Comparison of ENCODE assay signal across 33 mouse cellular contexts in the genomic region with DNA sequence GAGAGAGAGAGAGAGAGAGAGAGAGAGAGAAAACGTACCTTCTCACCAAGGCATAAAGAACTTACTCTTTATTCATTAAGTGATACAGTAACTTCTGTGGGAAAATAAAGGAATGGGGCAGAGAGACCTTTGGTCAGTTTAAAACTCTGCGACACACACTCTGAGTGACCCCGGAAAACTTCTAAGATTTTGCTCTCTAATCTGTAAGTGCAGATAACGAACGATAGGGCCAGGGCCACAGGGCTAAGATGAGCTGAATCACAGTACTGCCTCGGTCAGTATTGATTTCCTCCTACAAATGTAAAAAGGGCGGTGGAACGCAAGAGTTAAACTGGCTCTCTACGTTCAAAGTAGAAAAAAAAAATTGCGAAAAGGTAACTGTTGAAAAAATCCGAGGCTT. TPM values are rescaled to one million over a fixed set of nuclear protein-coding genes. Genes with fewer than 3 reads are reported as not detected.
A peak's percentile ranks its signal among the peaks of the same experiment; 100 is the strongest.
DNase-seq lines count a peak whose midpoint lies in the region; ATAC-seq lines count a peak whose summit lies in the region.
"Had no signal": no experiment of that assay in that cellular context is flagged by ENCODE, and none has a peak within 500 bp of the region (broad histone marks: within the 10 kb centered on the region; RNA-seq: fewer than 3 reads in every experiment).

No protein-coding gene starts in this region.

- no peak overlapping the region for H3K4me2 ChIP-seq in intestine, embryonic 16.5 days (ENCODE audit: low read depth, low read length)
- H3K4me2 ChIP-seq in stomach, embryonic 15.5 days: no peak overlapping the region
- H3K4me2 ChIP-seq: embryonic facial prominence, embryonic 13.5 days; forebrain, embryonic 12.5 days; forebrain, embryonic 15.5 days; heart, embryonic 13.5 days; hindbrain, embryonic 12.5 days; hindbrain, embryonic 15.5 days had no signal

- H3K9ac ChIP-seq in intestine, embryonic 16.5 days (ENCODE audit: low read depth, low read length): no peak overlapping the region
- no peak overlapping the region for H3K9ac ChIP-seq in stomach, embryonic 15.5 days
- H3K9ac ChIP-seq: embryonic facial prominence, embryonic 13.5 days; forebrain, embryonic 12.5 days; forebrain, embryonic 15.5 days; heart, embryonic 13.5 days; hindbrain, embryonic 12.5 days; hindbrain, embryonic 15.5 days had no signal

- H3K27me3 ChIP-seq in intestine, embryonic 16.5 days (replicated peaks; ENCODE audit: control insufficient read depth, insufficient read depth, low read length): no peaks in the 10 kb centered on the region
- no peaks in the 10 kb centered on the region for H3K27me3 ChIP-seq in stomach, embryonic 15.5 days (replicated peaks)
- H3K27me3 ChIP-seq: CH12.LX; embryonic facial prominence, embryonic 13.5 days; forebrain, embryonic 12.5 days; forebrain, embryonic 15.5 days; heart, embryonic 13.5 days; hindbrain, embryonic 12.5 days; hindbrain, embryonic 15.5 days had no signal

- intact Hi-C loops in heart, postnatal 36 days (cut with DNase I): no loop called here

- no peaks in the 10 kb centered on the region for H3K36me3 ChIP-seq in intestine, embryonic 16.5 days (ENCODE audit: control insufficient read depth, insufficient read depth, low read length)
- no peaks in the 10 kb centered on the region for H3K36me3 ChIP-seq in stomach, embryonic 15.5 days
- H3K36me3 ChIP-seq: embryonic facial prominence, embryonic 10.5 days; embryonic facial prominence, embryonic 13.5 days; forebrain, embryonic 12.5 days; forebrain, embryonic 15.5 days; G1E; heart, embryonic 13.5 days; hindbrain, embryonic 12.5 days; hindbrain, embryonic 15.5 days had no signal

- peak; percentile 17 for DNase-seq in heart, adult 11 months
- no peak for DNase-seq in heart, postnatal 36 days
- no peak for DNase-seq in cerebellum, postnatal 36 days
- DNase-seq: adrenal gland, postnatal 14 days; cerebellum, adult 11 months; cerebellum, adult 2 months; cerebellum, adult 9-11 months; cerebellum, postnatal 25 days; embryo, embryonic 11 days; gastrocnemius, postnatal 10 days; gastrocnemius, postnatal 36 days; heart, adult 18-20 months; heart, postnatal 14 days; kidney, adult 11 months had no signal

- no peaks in the 10 kb centered on the region for H3K9me3 ChIP-seq in intestine, embryonic 16.5 days (ENCODE audit: control insufficient read depth, low read length)
- no peaks in the 10 kb centered on the region for H3K9me3 ChIP-seq in stomach, embryonic 15.5 days
- H3K9me3 ChIP-seq: embryonic facial prominence, embryonic 10.5 days; embryonic facial prominence, embryonic 13.5 days; forebrain, embryonic 12.5 days; forebrain, embryonic 15.5 days; heart, embryonic 13.5 days; hindbrain, embryonic 12.5 days; hindbrain, embryonic 15.5 days had no signal

- H3K4me1 ChIP-seq in intestine, embryonic 16.5 days (ENCODE audit: control insufficient read depth, insufficient read depth, low read length): no peaks in the 10 kb centered on the region
- H3K4me1 ChIP-seq in stomach, embryonic 15.5 days: no peaks in the 10 kb centered on the region
- H3K4me1 ChIP-seq: embryonic facial prominence, embryonic 10.5 days; embryonic facial prominence, embryonic 13.5 days; forebrain, embryonic 12.5 days; forebrain, embryonic 15.5 days; heart, embryonic 13.5 days; hindbrain, embryonic 12.5 days; hindbrain, embryonic 15.5 days had no signal

- no peak overlapping the region for H3K4me3 ChIP-seq in intestine, embryonic 16.5 days (ENCODE audit: low read length)
- H3K4me3 ChIP-seq in stomach, embryonic 15.5 days (replicated peaks): no peak overlapping the region
- H3K4me3 ChIP-seq: embryonic facial prominence, embryonic 10.5 days; embryonic facial prominence, embryonic 13.5 days; erythroblast, embryonic 14.5 days; forebrain, embryonic 12.5 days; forebrain, embryonic 15.5 days; heart, embryonic 13.5 days; hindbrain, embryonic 12.5 days; hindbrain, embryonic 15.5 days had no signal

- peak; percentile 99 for ATAC-seq in intestine, embryonic 16.5 days
- ATAC-seq in stomach, embryonic 15.5 days (ENCODE audit: insufficient read depth, low FRiP score, low read depth): peak; percentile 39; the same call in 1 of the 2 replicates
- ATAC-seq in granulocyte monocyte progenitor cell, adult 5-6 weeks (replicated peaks; ENCODE audit: poor library complexity, severe bottlenecking): no peak
- ATAC-seq: forebrain, embryonic 15.5 days; Patski had no signal

- no peak overlapping the region for H3K27ac ChIP-seq in intestine, embryonic 16.5 days (ENCODE audit: low read length)
- H3K27ac ChIP-seq in stomach, embryonic 15.5 days: no peak overlapping the region
- H3K27ac ChIP-seq: embryonic facial prominence, embryonic 10.5 days; embryonic facial prominence, embryonic 13.5 days; forebrain, embryonic 12.5 days; forebrain, embryonic 15.5 days; heart, embryonic 13.5 days; hindbrain, embryonic 12.5 days; hindbrain, embryonic 15.5 days had no signal

- WGBS in intestine, embryonic 16.5 days: 70% methylated on average over 11 of the region's 11 CpGs
- WGBS in stomach, embryonic 15.5 days: 65% methylated on average over 11 of the region's 11 CpGs

RNA-seq across cellular contexts. Expression of gene Tprg, which starts 8.9 kb away (rescaled TPM):
- total RNA-seq in heart, postnatal 36 days (2021): not detected
- 0.21 TPM in 1 of 2 replicates, not detected in the other for polyA plus RNA-seq in intestine, embryonic 16.5 days (2015; fragmentation: Nextera tagmentation; extraction: Ambion mirVana)
- polyA plus RNA-seq in stomach, embryonic 15.5 days (2015; fragmentation: Nextera tagmentation; extraction: Ambion mirVana): 2.7 and 5.5 TPM in 2 replicates
- total RNA-seq in granulocyte monocyte progenitor cell, adult 5-6 weeks (2014; fragmentation: Nextera tagmentation): not detected in 2 replicates
- not detected in 2 replicates for total RNA-seq in granulocyte monocyte progenitor cell, adult 5-6 weeks (2017)
- total RNA-seq: adrenal gland, adult 18-20 months; adrenal gland, postnatal 14 days; adrenal gland, postnatal 4 days; CH12.LX; gastrocnemius, adult 18-20 months; gastrocnemius, postnatal 10 days; gastrocnemius, postnatal 36 days; heart, adult 18-20 months; heart, postnatal 14 days; hematopoietic stem cell, adult 5-6 weeks had no signal
- polyA plus RNA-seq: cortical plate, adult 2 months; erythroblast, embryonic 14.5 days; forebrain, embryonic 12.5 days; forebrain, embryonic 15.5 days; G1E; heart, embryonic 13.5 days; hindbrain, embryonic 12.5 days; hindbrain, embryonic 15.5 days had no signal
